Mouse (Mus musculus) G1E (cell line): Measurements from ENCODE around the gene Igsf10. TPM values are rescaled to one million over a fixed set of nuclear protein-coding genes. Genes with fewer than 3 reads are reported as not detected.

Source experiments
- ATAC-seq: 2 replicates; pipeline ENCODE4 v1.8.0; 2016; ENCODE audit warnings: mild to moderate bottlenecking; ENCODE audit not compliant: insufficient number of reproducible peaks, poor library complexity, low FRiP score, severe bottlenecking; ENCODE audit errors: extremely low read depth
- DNase-seq: peaks from one replicate; pipeline ENCODE4 v3.0.0; 2012; ENCODE audit warnings: low spot score
- H3K27me3 ChIP-seq: 2 replicates; pipeline ENCODE4 v1.6.1; 2012; ENCODE audit warnings: mild to moderate bottlenecking, low read length, inconsistent platforms; ENCODE audit not compliant: insufficient read depth
- H3K36me3 ChIP-seq: replicated peaks from 2 replicates; pipeline ENCODE3; 2012; ENCODE audit warnings: mild to moderate bottlenecking, inconsistent platforms
- H3K4me1 ChIP-seq: 2 replicates; pipeline ENCODE4 v1.6.1; 2012; ENCODE audit warnings: low read depth, low read length, inconsistent platforms, mixed read lengths; ENCODE audit not compliant: insufficient read depth
- H3K4me3 ChIP-seq: 2 replicates; pipeline ENCODE4 v1.5.1; 2012; ENCODE audit warnings: low read depth, mild to moderate bottlenecking, inconsistent platforms, low read length, moderate library complexity, mixed read lengths
- H3K9me3 ChIP-seq: replicated peaks from 2 replicates; pipeline ENCODE4 v1.6.1; 2012; ENCODE audit warnings: inconsistent platforms
- CTCF ChIP-seq: IDR thresholded peaks from 2 replicates; pipeline ENCODE4 v1.5.1; 2012; ENCODE audit warnings: low read depth, low read length, inconsistent platforms, mixed read lengths
- GATA1 ChIP-seq: IDR thresholded peaks from 2 replicates; pipeline ENCODE4 v1.6.1; 2012; ENCODE audit warnings: borderline replicate concordance, low read length, inconsistent platforms, mixed read lengths
- GATA2 ChIP-seq: IDR thresholded peaks from 2 replicates; pipeline ENCODE4 v1.6.1; 2012; ENCODE audit warnings: low read depth, low read length, inconsistent platforms, borderline replicate concordance
- POLR2AphosphoS5 ChIP-seq: IDR thresholded peaks from 2 replicates; pipeline ENCODE4 v1.6.1; 2012; ENCODE audit warnings: low read depth, low read length, inconsistent platforms; ENCODE audit not compliant: insufficient replicate concordance
- TAL1 ChIP-seq: conservative IDR thresholded peaks from 2 replicates; pipeline ENCODE4 v1.6.1; 2012; ENCODE audit warnings: low read depth, low read length, inconsistent platforms, mixed read lengths
- polyA plus RNA-seq: library from polyadenylated mRNA; stranded (reverse); fragments of >175 nt; gene quantifications from 2 replicates; pipeline ENCODE4 v1.2.3, GENCODE M21; 2012
- total RNA-seq, 2 experiments: library from RNA; stranded (forward) in 1 of 2; stranded (reverse) in 1 of 2; fragments of 200-1000 nt in 1 of 2; fragments of >200 nt in 1 of 2; fragmentation: Nextera tagmentation in 1 of 2; gene quantifications; 2 replicates each; pipeline ENCODE4 v1.2.3; 2014 to 2017

The Igsf10 gene
- total and polyA plus RNA-seq, 3 experiments = 0.16 TPM; not detected in 2

GRCm38 (mm10) chr3:59293437-59294199, 50.6 kb downstream of the Igsf10 start:
- DNase-seq = no peak
- no peaks in the 10 kb centered on the region for H3K9me3 ChIP-seq
- no peaks in the 10 kb centered on the region for H3K36me3 ChIP-seq
- no peak overlapping the region for H3K4me3 ChIP-seq
- TF ChIP-seq POLR2AphosphoS5 (no peak), CTCF (no peak), GATA1 (no peak), GATA2 (no peak), TAL1 (no peak)
- no peaks in the 10 kb centered on the region for H3K4me1 ChIP-seq
- no peak for ATAC-seq
- H3K27me3 ChIP-seq = no peaks in the 10 kb centered on the region

DNA sequence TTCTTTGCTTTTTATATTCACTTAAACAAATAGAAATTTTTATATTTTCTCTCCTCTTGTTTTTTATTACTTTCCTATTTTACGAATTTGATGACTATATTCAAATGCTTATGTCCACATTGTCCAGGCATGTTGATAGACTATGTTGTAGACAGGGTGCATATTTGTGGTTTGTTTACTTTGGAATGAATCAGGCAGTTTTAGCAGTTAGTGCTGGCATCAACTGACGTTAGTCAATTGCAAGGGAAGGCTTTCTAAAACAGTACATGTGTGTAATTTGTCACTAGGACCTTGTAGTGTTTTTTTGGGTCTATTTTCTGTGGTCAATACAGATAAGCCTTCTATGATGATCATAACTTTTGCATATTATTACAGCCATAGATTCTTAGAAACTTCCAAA, 53.6 kb downstream of the Igsf10 start:
- H3K4me3 ChIP-seq = no peak overlapping the region
- TF ChIP-seq TAL1 = no peak
- TF ChIP-seq CTCF = no peak
- no peak for TF ChIP-seq GATA1
- TF ChIP-seq POLR2AphosphoS5 = no peak
- TF ChIP-seq GATA2 = no peak
- H3K9me3 ChIP-seq = no peaks in the 10 kb centered on the region
- no peaks in the 10 kb centered on the region for H3K36me3 ChIP-seq
- no peak for DNase-seq
- no peaks in the 10 kb centered on the region for H3K27me3 ChIP-seq
- H3K4me1 ChIP-seq = no peaks in the 10 kb centered on the region
- no peak for ATAC-seq

DNA sequence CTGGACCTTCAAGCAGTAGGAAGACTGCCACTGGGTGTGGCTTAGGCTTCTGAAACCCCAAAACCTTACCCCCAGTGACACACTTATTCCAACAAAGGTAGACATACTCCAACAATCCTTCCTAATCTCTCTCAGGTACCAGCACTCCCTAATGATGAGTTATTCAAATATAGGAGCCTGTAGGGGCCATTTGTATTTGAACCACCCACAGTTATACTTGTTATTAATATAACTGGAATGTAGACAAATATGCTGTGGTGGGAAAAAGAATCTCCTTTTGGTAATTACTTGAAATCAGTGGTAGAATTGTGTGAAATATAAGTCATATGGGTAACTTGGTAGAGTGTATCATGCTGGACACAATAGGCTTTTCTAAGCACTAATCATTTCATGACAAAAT, 65.6 kb downstream of the Igsf10 start:
- H3K4me1 ChIP-seq = no peaks in the 10 kb centered on the region
- TF ChIP-seq GATA1 = no peak
- TF ChIP-seq POLR2AphosphoS5 = no peak
- no peak for TF ChIP-seq TAL1
- TF ChIP-seq CTCF = no peak
- TF ChIP-seq GATA2 = no peak
- DNase-seq = no peak
- no peaks in the 10 kb centered on the region for H3K36me3 ChIP-seq
- no peak overlapping the region for H3K4me3 ChIP-seq
- H3K27me3 ChIP-seq = no peaks in the 10 kb centered on the region
- ATAC-seq = no peak
- no peaks in the 10 kb centered on the region for H3K9me3 ChIP-seq

GRCm38 (mm10) chr3:59278254-59278533, 66.0 kb downstream of the Igsf10 start:
- no peak overlapping the region for H3K4me3 ChIP-seq
- no peaks in the 10 kb centered on the region for H3K36me3 ChIP-seq
- no peaks in the 10 kb centered on the region for H3K9me3 ChIP-seq
- TF ChIP-seq GATA1 (no peak), TAL1 (no peak), CTCF (no peak), POLR2AphosphoS5 (no peak), GATA2 (no peak)
- no peak for DNase-seq
- no peak for ATAC-seq
- H3K27me3 ChIP-seq = no peaks in the 10 kb centered on the region
- H3K4me1 ChIP-seq = no peaks in the 10 kb centered on the region

- no peaks in the 10 kb centered on the region for H3K4me1 ChIP-seq
- ATAC-seq = no peak
- H3K4me3 ChIP-seq = no peak overlapping the region
- H3K27me3 ChIP-seq = no peaks in the 10 kb centered on the region
- H3K9me3 ChIP-seq = no peaks in the 10 kb centered on the region
- no peaks in the 10 kb centered on the region for H3K36me3 ChIP-seq
- no peak for DNase-seq
- TF ChIP-seq TAL1 (no peak), GATA2 (no peak), GATA1 (no peak), POLR2AphosphoS5 (no peak), CTCF (no peak)
Observed at GRCm38 (mm10) chr3:59277502-59278253, 66.5 kb downstream of the Igsf10 start.

DNA sequence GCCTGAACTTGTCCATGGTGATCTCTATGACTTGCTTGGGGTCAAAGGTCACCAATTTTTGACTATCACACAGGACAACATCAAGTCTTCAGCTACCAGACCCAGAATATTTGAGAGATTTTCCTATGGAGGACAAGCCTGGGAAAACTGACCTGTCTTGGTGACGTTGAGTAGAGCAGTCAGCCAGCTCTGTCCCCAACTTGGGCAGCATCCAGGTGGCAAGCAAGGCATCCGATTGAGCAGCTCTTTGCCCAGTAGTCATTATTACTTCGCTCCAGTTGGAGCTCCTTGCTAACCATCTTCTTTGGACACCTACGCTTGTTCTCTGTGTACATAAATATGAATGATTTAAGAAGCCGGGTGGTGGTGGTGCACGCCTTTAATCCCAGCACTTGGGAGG, 73.4 kb downstream of the Igsf10 start:
- TF ChIP-seq TAL1 = no peak
- no peak for TF ChIP-seq POLR2AphosphoS5
- no peak for TF ChIP-seq CTCF
- TF ChIP-seq GATA2 = no peak
- no peaks in the 10 kb centered on the region for H3K4me1 ChIP-seq
- H3K27me3 ChIP-seq = no peaks in the 10 kb centered on the region
- no peak overlapping the region for H3K4me3 ChIP-seq
- H3K36me3 ChIP-seq = no peaks in the 10 kb centered on the region
- no peaks in the 10 kb centered on the region for H3K9me3 ChIP-seq
- DNase-seq = no peak
- ATAC-seq = no peak

Other genes starting within 250 kb of the Igsf10 start
- gene Gpr171, start 242.6 kb downstream of the Igsf10 start, total RNA-seq (2014; fragmentation: Nextera tagmentation) = 0.45 TPM in 1 of 2 replicates, not detected in the other
- 0.76 and 1.4 TPM in 2 replicates for gene Gpr171, start 242.6 kb downstream of the Igsf10 start, total RNA-seq (2017)
- not detected in 2 replicates for gene Gpr171, start 242.6 kb downstream of the Igsf10 start, polyA plus RNA-seq
- not detected in 2 replicates for gene P2ry14, start 190.8 kb downstream of the Igsf10 start, total RNA-seq (2014; fragmentation: Nextera tagmentation)
- 0.23 and 0.38 TPM in 2 replicates for gene P2ry14, start 190.8 kb downstream of the Igsf10 start, total RNA-seq (2017)
- not detected in 2 replicates for gene P2ry14, start 190.8 kb downstream of the Igsf10 start, polyA plus RNA-seq
- not detected in 2 replicates for gene Gpr87, start 149.3 kb downstream of the Igsf10 start, total RNA-seq (2014; fragmentation: Nextera tagmentation)
- 0.33 TPM in 1 of 2 replicates, not detected in the other for gene Gpr87, start 149.3 kb downstream of the Igsf10 start, total RNA-seq (2017)
- gene Gpr87, start 149.3 kb downstream of the Igsf10 start, polyA plus RNA-seq = not detected in 2 replicates
- not detected in 2 replicates for gene P2ry13, start 133.5 kb downstream of the Igsf10 start, total RNA-seq (2014; fragmentation: Nextera tagmentation)
- gene P2ry13, start 133.5 kb downstream of the Igsf10 start, total RNA-seq (2017) = 0.06 and 0.16 TPM in 2 replicates
- gene P2ry13, start 133.5 kb downstream of the Igsf10 start, polyA plus RNA-seq = not detected in 2 replicates
- gene P2ry12, start 81.5 kb downstream of the Igsf10 start, total RNA-seq (2014; fragmentation: Nextera tagmentation) = not detected in 2 replicates
- 0.22 TPM in 1 of 2 replicates, not detected in the other for gene P2ry12, start 81.5 kb downstream of the Igsf10 start, total RNA-seq (2017)
- gene P2ry12, start 81.5 kb downstream of the Igsf10 start, polyA plus RNA-seq = not detected in 2 replicates